Mouse (Mus musculus): ENCODE measurements around the gene Acbd6. TPM values are rescaled to one million over a fixed set of nuclear protein-coding genes. Genes with fewer than 3 reads are reported as not detected.

Gene Acbd6
- polyA plus RNA-seq, 1 experiment, result 76.3 TPM

DNA sequence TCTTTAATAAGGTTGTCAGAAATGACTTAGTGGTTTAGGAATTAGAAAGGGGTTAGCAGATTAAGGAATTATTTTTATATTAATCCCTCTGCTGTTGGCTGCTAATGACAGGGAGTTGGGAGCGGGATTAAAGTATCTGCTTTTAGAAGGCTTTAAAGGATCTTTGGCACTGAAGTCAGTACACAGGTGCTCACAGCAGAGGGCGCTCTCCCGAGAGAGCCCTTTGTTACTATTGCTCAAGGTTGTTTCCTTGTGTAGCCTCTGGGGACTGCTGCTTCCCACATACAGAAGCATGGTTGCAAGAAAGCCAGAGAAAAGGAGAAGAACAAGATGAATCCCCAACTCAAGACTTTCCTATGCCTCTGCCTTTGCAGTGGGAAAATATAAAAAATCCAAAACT is 6.8 kb downstream of the Acbd6 start:
- H3K4me3 ChIP-seq (replicated peaks; ENCODE audit: control insufficient read depth, low read depth, low read length), result no peak overlapping the region
- WGBS, result 23% methylated on average over 3 of the region's 3 CpGs
- TF ChIP-seq CTCF (IDR thresholded peaks at IDR 0.05; ENCODE audit: control insufficient read depth, insufficient read depth, low read length) (peak; percentile 79), POLR2A (IDR thresholded peaks at IDR 0.05; ENCODE audit: borderline replicate concordance, control insufficient read depth, low read depth, low read length) (no peak)
- no peak overlapping the region for H3K27ac ChIP-seq (ENCODE audit: control insufficient read depth, insufficient read depth, low read depth, low read length, poor library complexity)
- H3K4me1 ChIP-seq (ENCODE audit: control insufficient read depth, insufficient read depth, low read length), result peaks cover 2% of the 10 kb centered on the region; the same call in 1 of the 2 replicates

DNA sequence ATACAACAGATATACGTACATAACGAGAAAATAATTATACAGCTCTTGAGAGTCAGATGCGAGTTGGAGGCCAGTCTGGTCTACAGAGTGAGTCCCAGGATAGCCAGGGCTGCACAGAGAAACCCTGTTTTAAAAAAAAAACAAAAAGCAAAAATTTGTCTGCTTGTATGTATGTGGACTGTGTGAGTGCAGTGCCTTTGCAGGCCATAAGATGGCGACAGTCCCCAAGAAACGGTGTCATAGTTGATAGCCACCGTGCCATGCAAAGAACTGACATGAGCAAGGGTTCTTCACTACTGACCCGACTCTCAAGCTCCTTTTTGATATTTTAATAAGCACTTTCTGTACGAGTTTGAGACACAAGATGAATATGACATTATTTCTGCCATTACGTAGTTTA is 10.2 kb downstream of the Acbd6 start:
- no peak overlapping the region for H3K27ac ChIP-seq (ENCODE audit: control insufficient read depth, insufficient read depth, low read depth, low read length, poor library complexity)
- WGBS, result 91% methylated on average over 9 of the region's 9 CpGs
- no peak overlapping the region for H3K4me3 ChIP-seq (replicated peaks; ENCODE audit: control insufficient read depth, low read depth, low read length)
- TF ChIP-seq CTCF (IDR thresholded peaks at IDR 0.05; ENCODE audit: control insufficient read depth, insufficient read depth, low read length) (0 out of 2 replicates have a peak, but pooled peaks have one; percentile 20), POLR2A (IDR thresholded peaks at IDR 0.05; ENCODE audit: borderline replicate concordance, control insufficient read depth, low read depth, low read length) (no peak)
- H3K4me1 ChIP-seq (ENCODE audit: control insufficient read depth, insufficient read depth, low read length), result no peaks in the 10 kb centered on the region; the same call in 1 of the 2 replicates

DNA sequence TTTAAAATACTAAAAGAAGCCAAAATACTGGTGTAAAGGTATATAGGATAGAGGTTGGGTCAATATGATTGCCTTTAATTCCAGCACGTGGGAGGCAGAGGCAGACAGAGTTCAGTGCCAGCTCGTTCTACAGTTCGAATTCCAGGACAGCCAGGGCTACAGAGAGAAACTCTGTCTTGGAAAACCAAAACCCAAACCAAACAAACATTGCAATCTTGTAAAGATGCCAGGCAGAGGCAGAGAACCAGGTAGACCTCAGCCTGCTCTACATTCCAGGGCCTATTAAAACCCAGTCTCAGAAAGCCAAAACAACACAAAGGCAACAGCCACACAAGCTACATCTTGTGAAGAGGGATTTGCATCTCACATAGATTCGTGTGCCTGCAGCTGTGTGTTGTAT is 11.4 kb downstream of the Acbd6 start:
- TF ChIP-seq POLR2A (IDR thresholded peaks at IDR 0.05; ENCODE audit: borderline replicate concordance, control insufficient read depth, low read depth, low read length) (no peak), CTCF (IDR thresholded peaks at IDR 0.05; ENCODE audit: control insufficient read depth, insufficient read depth, low read length) (no peak)
- H3K4me1 ChIP-seq (ENCODE audit: control insufficient read depth, insufficient read depth, low read length), result no peaks in the 10 kb centered on the region; the same call in 1 of the 2 replicates

DNA sequence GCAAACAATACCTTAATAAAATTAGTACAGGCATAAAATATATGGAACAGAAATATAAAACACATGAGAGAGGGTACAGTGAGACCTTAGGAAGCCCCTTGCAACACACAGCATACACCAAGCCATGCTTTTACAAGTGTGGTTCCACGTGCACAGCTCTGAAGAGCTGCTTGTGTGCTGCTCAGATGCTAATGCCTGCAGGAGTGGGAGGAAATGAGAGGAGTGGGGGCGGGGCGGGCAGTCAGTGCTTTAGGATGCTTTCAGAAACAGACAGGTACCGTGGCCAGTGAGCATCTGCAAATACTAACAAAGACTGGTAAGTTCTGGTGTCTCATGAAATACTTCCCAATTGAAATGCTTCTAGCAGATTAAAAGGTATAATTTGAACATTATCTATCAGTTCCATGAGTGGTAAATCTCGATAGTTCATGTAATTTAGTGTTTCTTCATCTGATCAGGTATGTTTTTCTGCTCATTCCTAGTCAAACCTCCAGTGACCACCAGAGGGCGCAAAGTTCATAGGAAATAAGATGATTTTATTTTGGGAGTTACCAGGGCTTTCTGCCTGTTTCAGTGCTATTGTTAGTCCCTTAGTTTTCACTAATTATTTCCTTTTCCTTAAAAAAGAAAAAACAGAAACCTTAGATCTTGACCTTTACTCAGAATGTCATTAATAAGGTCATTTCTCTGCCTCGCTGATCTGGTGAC is 17.2 kb downstream of the Acbd6 start:
- Histone ChIP-seq H3K27ac (ENCODE audit: control insufficient read depth, insufficient read depth, low read depth, low read length, poor library complexity) (no peak overlapping the region), H3K4me3 (replicated peaks; ENCODE audit: control insufficient read depth, low read depth, low read length) (no peak overlapping the region), H3K4me1 (ENCODE audit: control insufficient read depth, insufficient read depth, low read length) (no peaks in the 10 kb centered on the region; the same call in 1 of the 2 replicates)
- WGBS, result 47% methylated on average over 7 of the region's 7 CpGs
- TF ChIP-seq POLR2A (IDR thresholded peaks at IDR 0.05; ENCODE audit: borderline replicate concordance, control insufficient read depth, low read depth, low read length), result no peak
- TF ChIP-seq CTCF (IDR thresholded peaks at IDR 0.05; ENCODE audit: control insufficient read depth, insufficient read depth, low read length), result 0 out of 2 replicates have a peak, but pooled peaks have one; percentile 11

More for the DNA sequence above, 11.4 kb downstream of the Acbd6 start:
- H3K4me3 ChIP-seq (replicated peaks; ENCODE audit: control insufficient read depth, low read depth, low read length), result no peak overlapping the region
- WGBS, result 83% methylated on average over 4 of the region's 4 CpGs
- H3K27ac ChIP-seq (ENCODE audit: control insufficient read depth, insufficient read depth, low read depth, low read length, poor library complexity), result no peak overlapping the region

DNA sequence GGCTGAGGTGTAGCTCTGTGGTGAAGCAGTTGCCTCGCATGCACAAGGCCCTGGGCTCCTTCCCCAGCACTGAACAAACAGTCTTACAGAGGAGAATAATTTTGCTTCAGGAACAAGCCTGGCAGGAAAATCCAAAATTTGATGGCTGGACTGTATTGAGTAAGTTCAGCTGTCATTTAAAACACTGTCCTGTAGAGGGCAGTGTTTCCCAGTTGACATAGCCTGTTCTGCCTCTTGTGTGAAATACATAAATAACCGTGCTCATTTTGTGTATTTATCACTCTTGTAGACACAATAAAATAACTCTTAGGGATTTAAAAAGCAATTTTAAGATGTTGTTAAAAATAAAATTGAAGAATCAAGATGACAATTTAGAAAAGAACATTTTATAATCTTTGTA is 18.5 kb downstream of the Acbd6 start:
- WGBS, result 33% methylated on average over 2 of the region's 2 CpGs
- TF ChIP-seq CTCF (IDR thresholded peaks at IDR 0.05; ENCODE audit: control insufficient read depth, insufficient read depth, low read length) (no peak), POLR2A (IDR thresholded peaks at IDR 0.05; ENCODE audit: borderline replicate concordance, control insufficient read depth, low read depth, low read length) (no peak)
- H3K4me3 ChIP-seq (replicated peaks; ENCODE audit: control insufficient read depth, low read depth, low read length), result no peak overlapping the region
- H3K27ac ChIP-seq (ENCODE audit: control insufficient read depth, insufficient read depth, low read depth, low read length, poor library complexity), result no peak overlapping the region
- no peaks in the 10 kb centered on the region; the same call in 1 of the 2 replicates for H3K4me1 ChIP-seq (ENCODE audit: control insufficient read depth, insufficient read depth, low read length)

DNA sequence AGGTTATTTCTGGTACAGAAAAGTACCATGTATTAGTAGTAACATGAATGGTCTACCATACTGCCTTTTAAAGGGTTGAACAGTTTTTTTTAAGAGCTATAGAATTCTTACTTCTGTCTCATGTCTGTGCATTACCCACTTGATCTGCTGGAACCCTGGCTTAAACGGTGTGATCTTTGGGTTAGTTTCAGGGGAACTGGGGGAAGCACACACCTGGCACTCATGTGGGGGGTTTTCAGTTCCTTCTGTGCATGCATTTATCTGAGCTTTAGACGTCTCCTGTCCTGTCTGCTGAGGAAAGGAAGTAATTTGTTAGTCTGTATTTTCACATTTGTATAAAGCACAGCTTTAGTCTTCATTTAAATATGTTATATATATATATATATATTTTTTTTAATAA is 19.4 kb downstream of the Acbd6 start:
- WGBS, result 57% methylated on average over 2 of the region's 2 CpGs
- no peak for TF ChIP-seq CTCF (IDR thresholded peaks at IDR 0.05; ENCODE audit: control insufficient read depth, insufficient read depth, low read length)
- no peak for TF ChIP-seq POLR2A (IDR thresholded peaks at IDR 0.05; ENCODE audit: borderline replicate concordance, control insufficient read depth, low read depth, low read length)
- Histone ChIP-seq H3K4me1 (ENCODE audit: control insufficient read depth, insufficient read depth, low read length) (no peaks in the 10 kb centered on the region), H3K27ac (ENCODE audit: control insufficient read depth, insufficient read depth, low read depth, low read length, poor library complexity) (no peak overlapping the region), H3K4me3 (replicated peaks; ENCODE audit: control insufficient read depth, low read depth, low read length) (no peak overlapping the region)

DNA sequence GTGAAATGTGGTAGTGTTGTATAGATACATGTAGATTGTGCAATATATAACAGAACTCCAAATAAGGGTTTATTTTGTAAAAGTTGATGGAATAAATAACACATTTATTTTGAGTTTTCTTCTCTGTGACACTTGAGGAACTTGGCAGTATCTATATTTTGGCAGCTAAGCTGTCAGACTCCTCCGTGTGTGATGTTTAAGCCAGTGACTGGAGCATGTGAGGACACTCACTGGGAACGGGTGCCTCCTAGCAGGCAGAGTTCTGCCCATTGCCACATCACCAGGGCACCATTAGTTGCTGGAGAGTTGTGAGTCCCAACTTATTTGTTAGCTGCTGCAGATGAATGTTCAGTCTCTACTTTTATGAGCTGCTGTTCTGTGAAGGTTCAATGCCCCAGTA is 30.0 kb downstream of the Acbd6 start:
- WGBS, result 77% methylated on average over 2 of the region's 2 CpGs
- no peak overlapping the region for H3K4me3 ChIP-seq (replicated peaks; ENCODE audit: control insufficient read depth, low read depth, low read length)
- H3K4me1 ChIP-seq (ENCODE audit: control insufficient read depth, insufficient read depth, low read length), result no peaks in the 10 kb centered on the region
- H3K27ac ChIP-seq (ENCODE audit: control insufficient read depth, insufficient read depth, low read depth, low read length, poor library complexity), result no peak overlapping the region
- TF ChIP-seq POLR2A (IDR thresholded peaks at IDR 0.05; ENCODE audit: borderline replicate concordance, control insufficient read depth, low read depth, low read length), result no peak
- TF ChIP-seq CTCF (IDR thresholded peaks at IDR 0.05; ENCODE audit: control insufficient read depth, insufficient read depth, low read length), result no peak

DNA sequence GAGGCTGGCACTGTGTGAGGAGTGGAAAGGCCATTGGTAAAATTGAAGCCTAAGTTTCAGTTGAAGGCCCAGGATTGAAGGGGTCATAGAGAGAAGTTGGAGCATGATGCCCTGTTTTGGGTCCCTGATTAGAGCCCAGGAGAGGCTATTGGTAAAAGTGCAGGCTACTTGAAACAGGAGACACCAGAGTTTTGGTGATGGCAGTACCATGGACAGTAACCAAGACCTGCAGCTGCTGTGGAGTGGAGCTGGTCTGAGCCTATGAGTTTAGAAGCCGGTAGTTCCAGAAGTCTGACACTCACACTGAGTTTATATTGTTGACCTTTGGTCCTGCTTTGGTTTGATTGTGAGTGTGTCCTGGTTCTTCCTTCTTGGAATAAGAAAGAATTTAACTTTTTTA is 36.2 kb downstream of the Acbd6 start:
- Histone ChIP-seq H3K27ac (ENCODE audit: control insufficient read depth, insufficient read depth, low read depth, low read length, poor library complexity) (no peak overlapping the region), H3K4me1 (ENCODE audit: control insufficient read depth, insufficient read depth, low read length) (no peaks in the 10 kb centered on the region), H3K4me3 (replicated peaks; ENCODE audit: control insufficient read depth, low read depth, low read length) (no peak overlapping the region)
- WGBS, result 84% methylated on average over 1 of the region's 1 CpGs
- TF ChIP-seq CTCF (IDR thresholded peaks at IDR 0.05; ENCODE audit: control insufficient read depth, insufficient read depth, low read length), result no peak
- no peak for TF ChIP-seq POLR2A (IDR thresholded peaks at IDR 0.05; ENCODE audit: borderline replicate concordance, control insufficient read depth, low read depth, low read length)
